27 mouse cellular contexts compared by ENCODE assay signal in genomic region chr4:101043691-101044090, GRCm38 (mm10). TPM values are rescaled to one million over a fixed set of nuclear protein-coding genes. Genes with fewer than 3 reads are reported as not detected.
DNase-seq lines count a peak whose midpoint lies in the region; ATAC-seq and TF ChIP-seq lines count a peak whose summit lies in the region.
"Had no signal": no experiment of that assay in that cellular context is flagged by ENCODE, and none has a peak within 500 bp of the region (broad histone marks: within the 10 kb centered on the region; RNA-seq: fewer than 3 reads in every experiment).

No protein-coding gene starts in this region.

- no peak overlapping the region for H3K9ac ChIP-seq in embryonic facial prominence, embryonic 14.5 days (ENCODE audit: low read depth, low read length)
- no peak overlapping the region for H3K9ac ChIP-seq in lung, embryonic 14.5 days
- H3K9ac ChIP-seq: embryonic facial prominence, embryonic 13.5 days; liver, embryonic 14.5 days; neural tube, embryonic 13.5 days had no signal

- H3K9me3 ChIP-seq in embryonic facial prominence, embryonic 14.5 days (ENCODE audit: control insufficient read depth, low read length): no peaks in the 10 kb centered on the region
- H3K9me3 ChIP-seq in embryonic facial prominence, embryonic 10.5 days: no peaks in the 10 kb centered on the region
- H3K9me3 ChIP-seq in lung, embryonic 14.5 days (ENCODE audit: low read depth, low read length): no peaks in the 10 kb centered on the region
- H3K9me3 ChIP-seq: embryonic facial prominence, embryonic 13.5 days; forebrain, embryonic 10.5 days; hindbrain, embryonic 10.5 days; neural tube, embryonic 13.5 days had no signal

- no peaks in the 10 kb centered on the region for H3K27me3 ChIP-seq in embryonic facial prominence, embryonic 14.5 days (replicated peaks; ENCODE audit: control insufficient read depth, insufficient read depth, low read length)
- H3K27me3 ChIP-seq in embryonic facial prominence, embryonic 10.5 days (replicated peaks; ENCODE audit: low read depth, poor library complexity, severe bottlenecking): no peaks in the 10 kb centered on the region
- no peaks in the 10 kb centered on the region for H3K27me3 ChIP-seq in lung, embryonic 14.5 days (ENCODE audit: insufficient read depth, low read length)
- H3K27me3 ChIP-seq: embryonic facial prominence, embryonic 13.5 days; neural tube, embryonic 13.5 days; Patski had no signal

- no peak overlapping the region for H3K4me2 ChIP-seq in embryonic facial prominence, embryonic 14.5 days (ENCODE audit: low read depth, low read length)
- H3K4me2 ChIP-seq in lung, embryonic 14.5 days: no peak overlapping the region
- H3K4me2 ChIP-seq: embryonic facial prominence, embryonic 13.5 days; neural tube, embryonic 13.5 days had no signal

- WGBS in embryonic facial prominence, embryonic 14.5 days: 68% methylated on average over 2 of the region's 2 CpGs
- WGBS in embryonic facial prominence, embryonic 10.5 days: 84% methylated on average over 2 of the region's 2 CpGs
- WGBS in lung, adult 2 months: 73% methylated on average over 2 of the region's 2 CpGs
- WGBS in lung, embryonic 14.5 days: 60% methylated on average over 2 of the region's 2 CpGs

- ATAC-seq in embryonic facial prominence, embryonic 14.5 days (ENCODE audit: low read depth): peak; percentile 80
- ATAC-seq in lung, embryonic 14.5 days (ENCODE audit: insufficient read depth): no peak
- ATAC-seq: Patski had no signal

- no peak for TF ChIP-seq CTCF in lung, adult 2 months (IDR thresholded peaks at IDR 0.05; ENCODE audit: insufficient read depth, low read length)
- TF ChIP-seq CTCF in lung, embryonic 14.5 days (IDR thresholded peaks at IDR 0.05; ENCODE audit: low read depth): no peak

- H3K27ac ChIP-seq in embryonic facial prominence, embryonic 14.5 days (replicated peaks; ENCODE audit: low read depth, low read length): no peak overlapping the region
- H3K27ac ChIP-seq in embryonic facial prominence, embryonic 10.5 days (replicated peaks): no peak overlapping the region
- no peak overlapping the region for H3K27ac ChIP-seq in lung, embryonic 14.5 days (ENCODE audit: low read depth)
- H3K27ac ChIP-seq: embryonic facial prominence, embryonic 13.5 days; forebrain, embryonic 10.5 days; hindbrain, embryonic 10.5 days; kidney, postnatal 0 days; layer of hippocampus, adult 2 months; liver, embryonic 14.5 days; neural tube, embryonic 13.5 days had no signal

- no peak for TF ChIP-seq POLR2A in lung, adult 2 months (IDR thresholded peaks at IDR 0.05; ENCODE audit: borderline replicate concordance, extremely low read depth, low read depth, low read length)

- H3K36me3 ChIP-seq in embryonic facial prominence, embryonic 14.5 days (ENCODE audit: control insufficient read depth, insufficient read depth, low read length): no peaks in the 10 kb centered on the region
- H3K36me3 ChIP-seq in embryonic facial prominence, embryonic 10.5 days (replicated peaks): no peaks in the 10 kb centered on the region
- H3K36me3 ChIP-seq in lung, embryonic 14.5 days (ENCODE audit: insufficient read depth): no peaks in the 10 kb centered on the region
- H3K36me3 ChIP-seq: embryonic facial prominence, embryonic 13.5 days; forebrain, embryonic 10.5 days; hindbrain, embryonic 10.5 days; neural tube, embryonic 13.5 days had no signal

- peak; percentile 78 for DNase-seq in embryonic facial prominence, embryonic 14.5 days (ENCODE audit: low spot score)
- DNase-seq in embryonic facial prominence, embryonic 10.5 days (ENCODE audit: low spot score): no peak
- DNase-seq in lung, adult 18-20 months: peak; percentile 26 to 46
- no peak for DNase-seq in lung, adult 2 months
- DNase-seq in lung, embryonic 14.5 days: peak; percentile 34
- peak; percentile 57 to 85 for DNase-seq in lung, postnatal 4 days
- DNase-seq in left cerebral cortex, adult 18-20 months (ENCODE audit: low spot score in 2 of 2): no peak
- no peak for DNase-seq in kidney, postnatal 14 days
- DNase-seq: adrenal gland, postnatal 10 days; cerebellum, adult 9-10 months; kidney, adult 11 months; midbrain, embryonic 14.5 days; spleen, adult 18-20 months; thymus, adult 18-20 months; thymus, postnatal 4 days had no signal

- no peaks in the 10 kb centered on the region for H3K4me1 ChIP-seq in embryonic facial prominence, embryonic 14.5 days (ENCODE audit: control insufficient read depth, insufficient read depth, low read length)
- H3K4me1 ChIP-seq in embryonic facial prominence, embryonic 10.5 days: no peaks in the 10 kb centered on the region
- H3K4me1 ChIP-seq in lung, adult 2 months (ENCODE audit: control insufficient read depth, insufficient read depth, low read length): no peaks in the 10 kb centered on the region
- no peaks in the 10 kb centered on the region for H3K4me1 ChIP-seq in lung, embryonic 14.5 days (ENCODE audit: insufficient read depth)
- H3K4me1 ChIP-seq: embryonic facial prominence, embryonic 13.5 days; forebrain, embryonic 10.5 days; hindbrain, embryonic 10.5 days; neural tube, embryonic 13.5 days had no signal

- no peak overlapping the region for H3K4me3 ChIP-seq in embryonic facial prominence, embryonic 14.5 days (ENCODE audit: low read depth, low read length)
- H3K4me3 ChIP-seq in embryonic facial prominence, embryonic 10.5 days: no peak overlapping the region
- H3K4me3 ChIP-seq in lung, adult 2 months (replicated peaks; ENCODE audit: extremely low read depth, low read depth, low read length): no peak overlapping the region
- no peak overlapping the region for H3K4me3 ChIP-seq in lung, embryonic 14.5 days (ENCODE audit: low read depth, low read length)
- H3K4me3 ChIP-seq: embryonic facial prominence, embryonic 13.5 days; forebrain, embryonic 10.5 days; hindbrain, embryonic 10.5 days; layer of hippocampus, adult 2 months; neural tube, embryonic 13.5 days had no signal

RNA-seq across cellular contexts. Expression of gene Gm10577, which starts 23.2 kb away (rescaled TPM):
- not detected in 2 replicates for polyA plus RNA-seq in embryonic facial prominence, embryonic 14.5 days (2014; fragmentation: Nextera tagmentation; extraction: Ambion mirVana)
- polyA plus RNA-seq in embryonic facial prominence, embryonic 10.5 days (2016; fragmentation: Nextera tagmentation; extraction: Ambion mirVana): not detected in 2 replicates
- polyA plus RNA-seq in lung, adult 2 months (2012; rRNA removed): not detected in 2 replicates
- not detected in 2 replicates for polyA plus RNA-seq in lung, embryonic 14.5 days (2014; fragmentation: Nextera tagmentation; extraction: Ambion mirVana)
- not detected for total RNA-seq in left cerebral cortex, adult 18-20 months (2021)
- total RNA-seq: adrenal gland, postnatal 10 days; gastrocnemius, adult 18-20 months; granulocyte monocyte progenitor cell, adult 5-6 weeks; layer of hippocampus, adult 2 months; megakaryocyte progenitor cell, adult 5-6 weeks had no signal
- polyA plus RNA-seq: embryonic facial prominence, embryonic 13.5 days; forebrain, embryonic 10.5 days; hindbrain, embryonic 10.5 days; kidney, postnatal 0 days; limb, embryonic 11.5 days; liver, embryonic 14.5 days; midbrain, embryonic 14.5 days; neural tube, embryonic 13.5 days; Patski had no signal

RNA-seq across cellular contexts. Expression of gene Raver2, which starts 25.1 kb away (rescaled TPM):
- 9.9 and 12.8 TPM in 2 replicates for polyA plus RNA-seq in embryonic facial prominence, embryonic 14.5 days (2014; fragmentation: Nextera tagmentation; extraction: Ambion mirVana)
- polyA plus RNA-seq in embryonic facial prominence, embryonic 10.5 days (2016; fragmentation: Nextera tagmentation; extraction: Ambion mirVana): 10.5 and 12.0 TPM in 2 replicates
- polyA plus RNA-seq in lung, adult 2 months (2012; rRNA removed): 19.8 and 21.8 TPM in 2 replicates
- 11.3 and 12.5 TPM in 2 replicates for polyA plus RNA-seq in lung, embryonic 14.5 days (2014; fragmentation: Nextera tagmentation; extraction: Ambion mirVana)
- 10 to 100 TPM; 18.3 to 18.6 TPM for total RNA-seq in left cerebral cortex, adult 18-20 months (2021)

Comparison
In these comparisons a context has a peak if more than half of its experiments do, and no peak if none do; other contexts are left out.
1. DNase-seq: peak in embryonic facial prominence, embryonic 14.5 days (single experiment), lung, adult 18-20 months (2 of 2), lung, embryonic 14.5 days (single experiment) and lung, postnatal 4 days (2 of 2); none in embryonic facial prominence, embryonic 10.5 days (single experiment), lung, adult 2 months (single experiment), left cerebral cortex, adult 18-20 months (0 of 2) and kidney, postnatal 14 days (single experiment).